Mouse (Mus musculus) midbrain, embryonic 15.5 days (tissue): ENCODE results near the gene Gper1. TPM values are rescaled to one million over a fixed set of nuclear protein-coding genes. Genes with fewer than 3 reads are reported as not detected.
A peak's percentile ranks its signal among the peaks of the same experiment; 100 is the strongest.

Source experiments
- ATAC-seq: fragments of 200-750 bp; cut with Nextera tagmentation; replicated peaks from 2 replicates; pipeline ENCODE4 v1.8.0; 2017; ENCODE audit warnings: moderate TSS enrichment
- H3K27ac ChIP-seq: fragments of 300-500 bp; sonication (generic); 2 replicates; pipeline ENCODE4 v1.5.1; 2015; ENCODE audit warnings: mild to moderate bottlenecking, inconsistent platforms
- H3K27me3 ChIP-seq: fragments of 300-500 bp; sonication (generic); replicated peaks from 2 replicates; pipeline ENCODE4 v1.6.1; 2015; ENCODE audit warnings: inconsistent platforms
- H3K36me3 ChIP-seq: fragments of 300-500 bp; sonication (generic); replicated peaks from 2 replicates; pipeline ENCODE4 v1.6.1; 2015; ENCODE audit warnings: inconsistent platforms
- H3K4me1 ChIP-seq: fragments of 300-500 bp; sonication (generic); 2 replicates; pipeline ENCODE4 v1.6.1; 2015; ENCODE audit warnings: inconsistent platforms
- H3K4me2 ChIP-seq: fragments of 300-500 bp; sonication (generic); 2 replicates; pipeline ENCODE4 v1.6.1; 2015; ENCODE audit warnings: inconsistent platforms, mild to moderate bottlenecking, moderate library complexity
- H3K4me3 ChIP-seq: fragments of 300-500 bp; sonication (generic); 2 replicates; pipeline ENCODE4 v1.5.1; 2015; ENCODE audit warnings: mild to moderate bottlenecking, inconsistent platforms
- H3K9ac ChIP-seq: fragments of 300-500 bp; sonication (generic); 2 replicates; pipeline ENCODE4 v1.6.1; 2015; ENCODE audit warnings: mild to moderate bottlenecking, inconsistent platforms
- H3K9me3 ChIP-seq: fragments of 300-500 bp; sonication (generic); 2 replicates; pipeline ENCODE4 v1.6.1; 2016; ENCODE audit warnings: inconsistent platforms
- WGBS: fragments of 180-500 bp; shearing (Covaris S2); methylation state at CpG from one replicate; pipeline ENCODE4 v1.1.7; 2015; ENCODE audit warnings: mixed read lengths; 5-methylcytosine and 5-hydroxymethylcytosine counted together
- polyA plus RNA-seq: library from polyadenylated mRNA; unstranded; fragments of >200 nt; fragmentation: Nextera tagmentation; extraction: Ambion mirVana; gene quantifications from 2 replicates; pipeline ENCODE4 v1.2.1, GENCODE M21; 2015

The Gper1 gene
- polyA plus RNA-seq, 1 experiment from 2014 or later = 8.2 TPM

DNA sequence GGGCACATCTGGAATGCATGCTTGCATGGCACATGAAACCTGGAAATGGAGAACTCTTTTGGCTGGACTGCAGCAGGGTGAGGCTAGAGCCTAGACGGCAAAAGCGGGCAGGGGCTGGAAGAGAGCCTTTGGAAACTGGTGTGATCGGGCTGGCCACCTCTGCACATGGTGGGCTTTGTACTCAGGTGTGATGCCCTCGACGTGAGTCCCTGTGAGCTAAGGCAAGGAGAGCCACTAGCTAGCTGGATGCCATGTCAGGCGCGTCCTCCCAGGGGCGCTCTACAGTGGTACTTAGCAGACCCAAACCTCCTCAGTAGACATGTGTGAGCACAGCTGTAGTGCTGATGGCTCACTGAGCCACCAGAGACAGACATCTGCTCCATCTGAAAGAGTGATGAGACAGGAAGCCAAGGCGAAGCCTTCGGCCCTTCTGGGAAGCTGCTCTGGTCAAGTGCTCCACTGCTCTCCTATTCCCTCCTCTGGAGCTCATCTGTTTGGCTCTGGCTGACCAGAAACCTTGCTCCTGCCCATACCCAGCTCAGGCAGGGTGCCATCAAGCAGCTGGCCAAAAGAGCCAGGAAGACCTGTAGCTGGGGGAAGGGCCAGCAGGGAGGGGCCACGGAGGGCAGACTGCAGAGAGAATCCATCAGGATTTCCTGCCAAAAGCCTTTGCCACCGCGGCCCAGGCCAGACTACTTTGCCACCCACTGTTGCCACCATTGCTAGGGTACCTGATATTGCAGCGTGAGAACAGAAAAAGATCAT lies 15.6 kb upstream of the Gper1 start:
- no peak overlapping the region for H3K9ac ChIP-seq
- no peaks in the 10 kb centered on the region for H3K36me3 ChIP-seq
- no peak for ATAC-seq
- H3K4me2 ChIP-seq = no peak overlapping the region
- no peaks in the 10 kb centered on the region for H3K27me3 ChIP-seq
- no peaks in the 10 kb centered on the region for H3K9me3 ChIP-seq
- no peak overlapping the region for H3K27ac ChIP-seq
- 87% methylated on average over 14 of the region's 14 CpGs for WGBS
- peaks cover 4% of the 10 kb centered on the region; the same call in 1 of the 2 replicates for H3K4me1 ChIP-seq
- no peak overlapping the region for H3K4me3 ChIP-seq

DNA sequence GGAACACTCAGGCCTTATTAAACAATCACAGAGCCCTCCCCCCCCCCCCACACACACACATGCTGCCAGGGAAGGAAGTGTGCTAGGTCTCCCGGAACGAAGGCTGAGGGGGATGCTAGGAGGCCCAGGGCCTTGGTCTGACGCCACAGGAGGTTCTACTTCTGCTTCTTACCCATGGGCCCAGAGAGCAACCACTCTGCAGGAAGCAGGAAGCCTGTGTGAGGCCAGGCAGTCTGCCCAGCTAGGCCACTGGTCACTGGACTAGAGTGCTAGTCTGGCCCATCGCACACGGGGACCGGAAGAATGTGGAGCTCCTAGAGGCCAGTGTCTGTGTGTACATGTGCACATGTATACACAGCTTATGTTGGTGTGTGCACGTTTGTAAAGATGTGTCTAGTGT lies 14.4 kb upstream of the Gper1 start:
- H3K9me3 ChIP-seq = no peaks in the 10 kb centered on the region
- peaks cover 4% of the 10 kb centered on the region; the same call in 1 of the 2 replicates for H3K4me1 ChIP-seq
- ATAC-seq = no peak
- H3K9ac ChIP-seq = no peak overlapping the region
- no peak overlapping the region for H3K4me2 ChIP-seq
- no peaks in the 10 kb centered on the region for H3K36me3 ChIP-seq
- 89% methylated on average over 7 of the region's 7 CpGs for WGBS
- no peaks in the 10 kb centered on the region for H3K27me3 ChIP-seq
- H3K4me3 ChIP-seq = no peak overlapping the region
- H3K27ac ChIP-seq = no peak overlapping the region

DNA sequence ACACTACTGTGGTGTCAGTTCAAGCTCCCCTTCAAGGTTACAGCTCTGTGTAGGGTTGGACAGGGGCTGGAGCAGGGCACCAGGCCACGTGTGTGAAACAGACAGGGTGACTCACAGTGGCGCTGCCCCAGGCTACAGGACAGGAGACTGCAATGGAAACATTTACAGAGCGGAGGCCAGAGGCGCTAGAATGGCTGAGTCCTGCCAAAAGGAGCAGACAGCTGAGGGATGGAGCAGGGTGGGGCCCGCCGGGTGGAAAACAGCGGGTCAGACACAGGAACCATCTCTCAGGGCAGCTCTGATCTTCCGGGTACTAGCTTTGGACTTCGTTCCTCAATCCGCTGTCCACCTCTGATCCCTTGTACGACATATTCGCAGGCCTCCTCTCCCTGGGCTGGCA lies 13.5 kb upstream of the Gper1 start:
- H3K4me3 ChIP-seq = no peak overlapping the region
- 87% methylated on average over 12 of the region's 12 CpGs for WGBS
- H3K9ac ChIP-seq = no peak overlapping the region
- no peak overlapping the region for H3K27ac ChIP-seq
- no peak for ATAC-seq
- H3K27me3 ChIP-seq = no peaks in the 10 kb centered on the region
- peaks cover 4% of the 10 kb centered on the region; the same call in 1 of the 2 replicates for H3K4me1 ChIP-seq
- H3K36me3 ChIP-seq = no peaks in the 10 kb centered on the region
- no peaks in the 10 kb centered on the region for H3K9me3 ChIP-seq
- H3K4me2 ChIP-seq = no peak overlapping the region

DNA sequence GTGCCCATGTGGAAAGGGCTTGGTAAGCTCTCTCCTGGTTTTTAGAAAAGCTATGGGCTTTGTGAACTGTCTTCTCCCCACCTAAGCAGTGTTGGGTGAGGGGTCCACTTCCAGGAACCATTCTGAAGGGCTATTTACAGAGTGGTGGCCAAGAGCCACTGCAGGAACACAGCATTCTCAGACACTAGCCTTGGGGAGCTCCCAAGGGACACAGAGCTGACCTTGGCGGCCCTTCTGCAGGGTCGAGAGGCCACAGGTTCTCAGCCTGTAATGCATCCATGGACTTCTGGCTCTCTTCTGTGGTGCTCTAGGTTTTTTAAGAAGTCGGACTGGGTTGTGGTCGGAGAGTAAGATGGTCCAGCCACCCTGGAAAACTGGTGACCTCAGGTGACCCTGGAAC lies 12.9 kb upstream of the Gper1 start:
- H3K27ac ChIP-seq = no peak overlapping the region
- no peak overlapping the region for H3K4me2 ChIP-seq
- H3K4me3 ChIP-seq = no peak overlapping the region
- no peak for ATAC-seq
- H3K27me3 ChIP-seq = no peaks in the 10 kb centered on the region
- H3K9me3 ChIP-seq = no peaks in the 10 kb centered on the region
- H3K9ac ChIP-seq = no peak overlapping the region
- H3K4me1 ChIP-seq = peaks cover 4% of the 10 kb centered on the region; the same call in 1 of the 2 replicates
- 88% methylated on average over 4 of the region's 4 CpGs for WGBS
- no peaks in the 10 kb centered on the region for H3K36me3 ChIP-seq

DNA sequence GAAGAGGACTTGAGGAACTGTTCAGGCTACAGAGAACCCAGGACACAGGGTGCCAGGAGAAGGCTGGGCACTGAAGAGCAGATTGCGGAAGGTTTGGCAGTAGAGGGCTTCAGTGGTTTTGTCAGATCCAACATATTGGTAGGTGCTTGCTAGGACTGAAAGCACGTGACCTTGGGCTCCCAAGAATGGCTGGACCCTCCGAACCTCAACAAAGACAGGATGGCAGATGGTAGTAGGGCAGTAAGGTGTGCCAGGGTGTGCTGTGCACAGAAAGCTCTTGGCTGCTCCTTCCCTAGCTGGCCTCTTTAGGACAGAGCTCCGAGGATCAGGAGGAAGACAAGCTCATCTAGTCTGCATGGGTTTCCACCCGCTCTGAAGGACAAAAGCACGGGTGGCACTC lies 11.8 kb upstream of the Gper1 start:
- ATAC-seq = no peak
- Histone ChIP-seq H3K4me1 (peaks cover 4% of the 10 kb centered on the region; the same call in 1 of the 2 replicates), H3K4me3 (no peak overlapping the region), H3K9ac (no peak overlapping the region), H3K27ac (no peak overlapping the region), H3K36me3 (no peaks in the 10 kb centered on the region), H3K27me3 (no peaks in the 10 kb centered on the region), H3K4me2 (no peak overlapping the region), H3K9me3 (no peaks in the 10 kb centered on the region)
- WGBS = 96% methylated on average over 6 of the region's 6 CpGs

DNA sequence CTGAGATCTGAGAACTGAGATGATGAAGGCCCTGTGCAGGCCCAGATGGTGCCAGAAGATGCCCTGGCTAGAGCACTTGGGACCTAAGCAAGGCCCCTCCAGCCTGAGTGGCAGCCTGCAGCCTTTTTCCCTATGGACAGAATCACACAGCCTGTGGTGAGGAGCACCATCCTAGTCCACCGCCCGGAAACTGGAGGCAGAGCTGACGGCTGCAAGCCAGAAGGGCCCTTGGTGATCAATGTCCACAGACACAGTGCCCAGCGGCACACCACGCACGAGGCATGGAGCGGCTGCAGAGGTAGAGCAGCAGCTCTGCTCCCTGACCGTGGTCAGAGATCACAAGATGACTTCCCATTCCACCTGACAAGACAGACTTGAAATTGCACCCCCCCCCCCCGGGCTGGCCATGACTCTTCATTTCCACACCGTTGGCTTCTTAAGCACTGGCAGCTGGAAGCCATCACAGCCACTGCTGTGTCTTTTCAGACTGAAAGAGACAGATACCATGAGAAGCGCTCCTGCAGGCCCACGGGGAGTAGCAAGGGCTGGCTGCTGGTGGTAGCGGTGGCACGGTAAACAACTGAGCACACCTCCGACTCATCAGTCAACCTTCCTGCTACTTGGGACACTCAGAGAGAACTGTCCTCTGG lies 11.2 kb upstream of the Gper1 start:
- H3K9ac ChIP-seq = no peak overlapping the region
- H3K36me3 ChIP-seq = no peaks in the 10 kb centered on the region
- H3K9me3 ChIP-seq = no peaks in the 10 kb centered on the region
- H3K4me1 ChIP-seq = peaks cover 4% of the 10 kb centered on the region; the same call in 1 of the 2 replicates
- H3K27me3 ChIP-seq = no peaks in the 10 kb centered on the region
- 82% methylated on average over 15 of the region's 15 CpGs for WGBS
- H3K4me3 ChIP-seq = no peak overlapping the region
- no peak overlapping the region for H3K27ac ChIP-seq
- ATAC-seq = no peak
- no peak overlapping the region for H3K4me2 ChIP-seq

DNA sequence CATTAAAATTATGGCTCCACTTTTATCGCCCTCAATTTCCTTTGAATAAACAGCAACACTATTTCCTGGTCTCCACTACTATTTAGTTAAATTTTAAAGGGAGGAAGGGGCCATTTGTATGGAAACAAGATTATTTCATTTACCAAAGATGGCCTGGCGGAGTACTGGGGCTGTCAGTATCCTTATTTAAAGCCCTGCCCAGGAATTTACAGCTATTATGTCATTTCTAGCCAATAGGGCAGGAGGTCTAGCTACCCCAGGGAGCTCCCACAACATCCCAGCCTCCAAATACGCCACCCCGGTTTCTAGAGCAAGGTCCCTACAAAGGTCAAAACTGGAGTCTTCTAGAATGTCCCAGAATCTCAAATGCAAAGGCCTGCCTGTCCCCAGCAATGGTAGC lies 9.4 kb upstream of the Gper1 start:
- no peak for ATAC-seq
- WGBS = 82% methylated on average over 4 of the region's 4 CpGs
- H3K9me3 ChIP-seq = no peaks in the 10 kb centered on the region
- no peak overlapping the region for H3K9ac ChIP-seq
- no peak overlapping the region for H3K4me3 ChIP-seq
- H3K27me3 ChIP-seq = no peaks in the 10 kb centered on the region
- H3K27ac ChIP-seq = no peak overlapping the region
- H3K36me3 ChIP-seq = no peaks in the 10 kb centered on the region
- H3K4me1 ChIP-seq = peaks cover 6% of the 10 kb centered on the region
- H3K4me2 ChIP-seq = no peak overlapping the region

DNA sequence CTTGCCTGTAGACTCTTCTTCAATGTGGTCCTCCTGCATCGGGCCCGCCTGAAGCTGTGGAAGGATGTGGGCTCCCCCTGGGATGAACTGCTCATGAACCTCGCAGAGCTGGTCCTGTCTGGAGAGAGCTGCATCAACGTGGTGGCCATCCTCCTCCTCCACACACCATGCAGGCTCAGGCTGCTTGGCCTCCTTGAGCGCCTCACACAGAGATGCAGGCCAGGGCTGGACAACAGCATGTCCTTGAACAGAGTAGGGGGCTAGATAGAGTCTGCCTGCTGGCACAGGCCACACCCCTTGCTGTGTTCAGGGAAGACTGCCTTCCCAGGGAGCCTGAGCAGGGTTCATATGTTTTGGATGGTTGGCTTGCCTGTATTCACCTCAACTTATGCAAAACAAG lies 8.0 kb upstream of the Gper1 start:
- 87% methylated on average over 5 of the region's 5 CpGs for WGBS
- ATAC-seq = no peak
- no peak overlapping the region for H3K9ac ChIP-seq
- no peak overlapping the region for H3K4me3 ChIP-seq
- H3K4me2 ChIP-seq = no peak overlapping the region
- H3K27me3 ChIP-seq = no peaks in the 10 kb centered on the region
- no peak overlapping the region for H3K27ac ChIP-seq
- no peaks in the 10 kb centered on the region for H3K9me3 ChIP-seq
- no peaks in the 10 kb centered on the region for H3K36me3 ChIP-seq
- H3K4me1 ChIP-seq = peaks cover 16% of the 10 kb centered on the region

DNA sequence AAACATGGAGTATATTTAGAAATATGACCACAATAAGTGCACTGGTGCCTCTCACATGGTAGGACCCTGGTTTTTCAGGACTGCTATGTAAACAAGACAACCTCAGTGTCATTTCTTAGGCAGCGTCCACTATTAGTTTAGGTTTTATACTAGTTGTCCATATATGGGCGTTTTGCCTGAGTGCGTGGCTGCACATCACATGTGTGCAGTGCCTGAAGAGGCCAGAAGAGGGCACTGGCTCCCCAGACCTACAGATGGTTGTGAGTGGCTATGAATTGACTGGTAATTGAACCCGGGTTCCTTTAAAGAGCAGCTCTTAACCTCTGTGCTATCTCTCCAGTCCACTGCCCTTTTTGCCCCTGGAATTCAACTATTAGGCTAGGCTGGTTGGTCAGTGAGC lies 6.0 kb upstream of the Gper1 start:
- Histone ChIP-seq H3K9ac (no peak overlapping the region), H3K27ac (no peak overlapping the region), H3K36me3 (no peaks in the 10 kb centered on the region), H3K27me3 (no peaks in the 10 kb centered on the region), H3K4me2 (no peak overlapping the region), H3K4me1 (peaks cover 18% of the 10 kb centered on the region), H3K4me3 (no peak overlapping the region), H3K9me3 (no peaks in the 10 kb centered on the region)
- no peak for ATAC-seq
- 95% methylated on average over 4 of the region's 4 CpGs for WGBS

DNA sequence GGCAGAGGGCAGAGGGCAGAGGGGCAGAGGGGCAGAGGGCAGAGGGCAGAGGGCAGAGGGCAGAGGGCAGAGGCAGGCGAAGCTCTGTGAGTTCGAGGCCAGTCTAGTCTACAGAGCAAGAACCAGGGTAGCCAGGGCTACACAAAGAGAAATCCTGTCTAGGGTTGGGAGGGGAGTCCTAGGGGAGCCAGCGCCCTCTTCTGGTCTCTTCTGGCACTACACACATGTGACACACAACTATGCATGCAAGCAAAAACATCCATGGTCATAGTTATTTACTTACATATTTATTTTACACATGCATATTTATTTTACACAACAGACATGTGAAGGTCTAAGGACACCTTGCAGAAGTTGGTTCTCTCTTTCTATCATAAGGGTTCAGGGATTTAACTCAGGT lies 5.5 kb upstream of the Gper1 start:
- Histone ChIP-seq H3K4me3 (no peak overlapping the region), H3K4me2 (no peak overlapping the region), H3K4me1 (peaks cover 20% of the 10 kb centered on the region), H3K9me3 (no peaks in the 10 kb centered on the region), H3K36me3 (no peaks in the 10 kb centered on the region), H3K9ac (no peak overlapping the region), H3K27ac (no peak overlapping the region), H3K27me3 (no peaks in the 10 kb centered on the region)
- no peak for ATAC-seq
- WGBS = 87% methylated on average over 3 of the region's 3 CpGs

DNA sequence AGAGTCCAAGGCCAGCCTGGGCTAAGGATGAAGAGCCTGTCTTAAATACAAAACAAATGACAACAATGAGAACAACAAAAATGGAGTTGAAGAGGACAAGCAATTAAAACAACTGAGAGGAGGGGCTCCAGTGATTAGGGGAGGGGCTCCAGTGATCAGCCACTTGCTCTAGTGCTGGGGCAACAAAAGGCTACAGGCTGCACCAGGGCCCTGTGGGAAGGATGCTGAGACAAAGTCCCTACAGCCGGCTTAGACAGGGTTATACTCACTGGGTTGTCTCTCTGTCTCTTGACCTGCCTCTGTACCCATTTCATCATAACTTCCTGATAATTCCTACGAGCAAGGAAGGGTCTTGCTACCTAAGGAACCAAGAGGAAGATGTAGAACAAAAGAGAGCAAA lies 4.8 kb upstream of the Gper1 start:
- peaks cover 26% of the 10 kb centered on the region for H3K4me1 ChIP-seq
- no peak for ATAC-seq
- 42% methylated on average over 2 of the region's 2 CpGs for WGBS

DNA sequence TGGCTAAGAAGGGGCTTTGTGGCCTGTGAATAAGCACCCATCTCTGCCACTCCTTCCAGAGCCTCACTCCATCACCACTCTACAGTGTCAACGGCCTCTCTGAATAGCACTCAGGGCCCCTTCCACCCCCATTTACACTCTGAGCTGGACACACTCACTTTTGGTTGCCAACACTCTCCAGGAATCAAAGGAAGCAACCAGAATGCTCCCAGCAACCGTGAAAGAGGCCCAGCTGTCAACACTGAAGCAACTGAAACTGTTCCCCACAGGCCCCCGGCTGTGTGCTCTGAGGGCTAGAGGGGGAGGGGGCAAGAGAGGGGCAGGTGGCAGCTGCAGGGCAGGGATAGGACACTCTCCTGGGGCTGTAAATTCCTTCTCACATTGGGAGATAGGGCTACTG lies 4.3 kb upstream of the Gper1 start:
- H3K27ac ChIP-seq = peak overlapping the region; percentile 53
- 12% methylated on average over 3 of the region's 3 CpGs for WGBS
- no peaks in the 10 kb centered on the region for H3K36me3 ChIP-seq
- H3K9ac ChIP-seq = no peak overlapping the region
- no peaks in the 10 kb centered on the region for H3K9me3 ChIP-seq
- peak; percentile 63 for ATAC-seq
- no peak overlapping the region for H3K4me3 ChIP-seq
- peaks cover 29% of the 10 kb centered on the region for H3K4me1 ChIP-seq
- no peaks in the 10 kb centered on the region for H3K27me3 ChIP-seq
- no peak overlapping the region for H3K4me2 ChIP-seq

More for the DNA sequence above, 4.8 kb upstream of the Gper1 start:
- Histone ChIP-seq H3K9me3 (no peaks in the 10 kb centered on the region), H3K9ac (no peak overlapping the region), H3K27ac (peak overlapping the region; percentile 53), H3K27me3 (no peaks in the 10 kb centered on the region), H3K4me2 (no peak overlapping the region), H3K36me3 (no peaks in the 10 kb centered on the region), H3K4me3 (no peak overlapping the region)

DNA sequence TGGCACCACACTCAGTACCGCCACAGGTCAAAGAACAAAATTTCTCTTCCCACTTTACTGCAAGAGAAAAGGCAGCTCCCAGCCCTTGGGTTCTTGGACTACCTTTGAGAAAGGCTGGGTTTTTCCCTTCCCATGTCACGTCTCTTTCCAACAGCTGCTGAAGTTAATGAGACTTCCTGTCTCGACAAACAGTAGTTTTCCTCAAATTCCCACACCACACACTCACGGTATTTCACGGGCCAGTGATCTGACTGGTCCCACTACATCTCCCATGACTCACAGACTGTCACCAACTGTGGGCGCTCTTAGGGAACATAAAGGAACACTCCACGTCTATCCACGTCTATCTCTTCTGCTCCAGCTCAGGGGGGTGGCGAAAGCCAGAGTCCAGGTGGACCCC lies 2.2 kb downstream of the Gper1 start:
- H3K36me3 ChIP-seq = no peaks in the 10 kb centered on the region
- H3K9ac ChIP-seq = no peak overlapping the region
- no peak for ATAC-seq
- no peak overlapping the region for H3K4me2 ChIP-seq
- no peak overlapping the region for H3K27ac ChIP-seq
- no peaks in the 10 kb centered on the region for H3K27me3 ChIP-seq
- H3K4me3 ChIP-seq = no peak overlapping the region
- H3K4me1 ChIP-seq = peaks cover 33% of the 10 kb centered on the region; the same call in 1 of the 2 replicates
- 87% methylated on average over 9 of the region's 9 CpGs for WGBS
- H3K9me3 ChIP-seq = no peaks in the 10 kb centered on the region
